Mouse (Mus musculus) thymus, postnatal 10 days (tissue): ENCODE results near the gene Fam180a.
"Not testable (repeated sequence)": the region's sequence is repeated elsewhere in the genome, so short reads cannot be mapped to it uniquely, and the experiment has no call there.

Experiments used
- DNase-seq, 2 experiments: peaks; one replicate each; pipeline ENCODE4 v3.0.0; 2021; ENCODE audit warnings: low spot score in 2 of 2

The Fam180a gene

GRCm38 (mm10) chr6:35326111-35326515, at the start of gene Fam180a:
Gene Fam180a, minus strand, starts transcription at chr6:35326141.
- DNase-seq = no peak

- no peak for DNase-seq
Observed at GRCm38 (mm10) chr6:35374052-35374451, 48.1 kb upstream of the Fam180a start.

GRCm38 (mm10) chr6:35370356-35370755, 44.4 kb upstream of the Fam180a start:
- no peak for DNase-seq

GRCm38 (mm10) chr6:35369578-35370282, 43.8 kb upstream of the Fam180a start:
- DNase-seq = not testable (repeated sequence)

GRCm38 (mm10) chr6:35362596-35362995, 36.7 kb upstream of the Fam180a start:
- no peak for DNase-seq

GRCm38 (mm10) chr6:35355320-35355719, 29.4 kb upstream of the Fam180a start:
- DNase-seq = no peak

GRCm38 (mm10) chr6:35354622-35354998, 28.7 kb upstream of the Fam180a start:
- peak; percentile 9 to 10 for DNase-seq

GRCm38 (mm10) chr6:35353846-35354621, 28.1 kb upstream of the Fam180a start:
- DNase-seq = no peak

- DNase-seq = no peak
Observed at GRCm38 (mm10) chr6:35353416-35353815, 27.5 kb upstream of the Fam180a start.

- no peak for DNase-seq
Observed at GRCm38 (mm10) chr6:35352867-35353266, 26.9 kb upstream of the Fam180a start.

GRCm38 (mm10) chr6:35351826-35352225, 25.9 kb upstream of the Fam180a start:
- no peak for DNase-seq

GRCm38 (mm10) chr6:35349784-35350183, 23.8 kb upstream of the Fam180a start:
- no peak for DNase-seq

GRCm38 (mm10) chr6:35338640-35339039, 12.7 kb upstream of the Fam180a start:
- DNase-seq = no peak

GRCm38 (mm10) chr6:35337836-35338235, 11.9 kb upstream of the Fam180a start:
- no peak for DNase-seq

- no peak for DNase-seq
Observed at GRCm38 (mm10) chr6:35335452-35335851, 9.5 kb upstream of the Fam180a start.

- no peak for DNase-seq
Observed at GRCm38 (mm10) chr6:35334278-35334677, 8.3 kb upstream of the Fam180a start.

GRCm38 (mm10) chr6:35333632-35334031, 7.7 kb upstream of the Fam180a start:
- DNase-seq = no peak

- DNase-seq = no peak
Observed at GRCm38 (mm10) chr6:35330834-35331233, 4.9 kb upstream of the Fam180a start.

GRCm38 (mm10) chr6:35329956-35330355, 4.0 kb upstream of the Fam180a start:
- no peak for DNase-seq

- DNase-seq = no peak
Observed at GRCm38 (mm10) chr6:35324306-35324705, 1.6 kb downstream of the Fam180a start.

- DNase-seq = no peak
Observed at GRCm38 (mm10) chr6:35323046-35323445, 2.9 kb downstream of the Fam180a start.

GRCm38 (mm10) chr6:35321105-35321504, 4.8 kb downstream of the Fam180a start:
- no peak for DNase-seq

- no peak for DNase-seq
Observed at GRCm38 (mm10) chr6:35319850-35320249, 6.1 kb downstream of the Fam180a start.
